12 mouse cellular contexts compared by ENCODE assay signal in genomic region chr17:24765016-24765905, GRCm38 (mm10). TPM values are rescaled to one million over a fixed set of nuclear protein-coding genes. Genes with fewer than 3 reads are reported as not detected.
DNase-seq lines count a peak whose midpoint lies in the region; ATAC-seq lines count a peak whose summit lies in the region.
"Had no signal": no experiment of that assay in that cellular context is flagged by ENCODE, and none has a peak within 500 bp of the region (broad histone marks: within the 10 kb centered on the region; RNA-seq: fewer than 3 reads in every experiment).

No protein-coding gene starts in this region.

- H3K4me1 ChIP-seq in heart, embryonic 15.5 days (replicated peaks), result 0 out of 2 replicates have a peak, but pooled peaks cover 12% of the 10 kb centered on the region
- peaks cover 55% of the 10 kb centered on the region for H3K4me1 ChIP-seq in megakaryocyte, embryonic 14.5 days
- peaks cover 53% of the 10 kb centered on the region for H3K4me1 ChIP-seq in embryonic facial prominence, embryonic 12.5 days
- H3K4me1 ChIP-seq in limb, embryonic 11.5 days (ENCODE audit: control insufficient read depth, insufficient read depth, low read length), result peaks cover 17% of the 10 kb centered on the region
- no peaks in the 10 kb centered on the region for H3K4me1 ChIP-seq in neural tube, embryonic 15.5 days

- no peaks in the 10 kb centered on the region for H3K9me3 ChIP-seq in heart, embryonic 15.5 days (replicated peaks)
- H3K9me3 ChIP-seq in megakaryocyte, embryonic 14.5 days, result no peaks in the 10 kb centered on the region
- H3K9me3 ChIP-seq in embryonic facial prominence, embryonic 12.5 days, result no peaks in the 10 kb centered on the region
- H3K9me3 ChIP-seq in limb, embryonic 11.5 days (ENCODE audit: control insufficient read depth, low read length), result no peaks in the 10 kb centered on the region; the same call in 1 of the 2 replicates
- H3K9me3 ChIP-seq in neural tube, embryonic 15.5 days (replicated peaks), result 0 out of 2 replicates have a peak, but pooled peaks cover 5% of the 10 kb centered on the region

- H3K27me3 ChIP-seq in heart, embryonic 15.5 days, result 0 out of 2 replicates have a peak, but pooled peaks cover 4% of the 10 kb centered on the region
- H3K27me3 ChIP-seq in megakaryocyte, embryonic 14.5 days (replicated peaks), result peaks cover 80% of the 10 kb centered on the region
- H3K27me3 ChIP-seq in embryonic facial prominence, embryonic 12.5 days, result no peaks in the 10 kb centered on the region; the same call in 1 of the 2 replicates
- H3K27me3 ChIP-seq in limb, embryonic 11.5 days (ENCODE audit: control insufficient read depth, insufficient read depth, low read length), result no peaks in the 10 kb centered on the region
- H3K27me3 ChIP-seq in neural tube, embryonic 15.5 days (replicated peaks), result peaks cover 3% of the 10 kb centered on the region; the same call in 1 of the 2 replicates

- H3K36me3 ChIP-seq in heart, embryonic 15.5 days, result no peaks in the 10 kb centered on the region
- no peaks in the 10 kb centered on the region for H3K36me3 ChIP-seq in megakaryocyte, embryonic 14.5 days (replicated peaks; ENCODE audit: low read length)
- no peaks in the 10 kb centered on the region for H3K36me3 ChIP-seq in embryonic facial prominence, embryonic 12.5 days
- H3K36me3 ChIP-seq in limb, embryonic 11.5 days (ENCODE audit: control insufficient read depth, insufficient read depth, low read length), result no peaks in the 10 kb centered on the region
- no peaks in the 10 kb centered on the region for H3K36me3 ChIP-seq in neural tube, embryonic 15.5 days

- WGBS in heart, embryonic 15.5 days, result 38% methylated on average over 21 of the region's 22 CpGs
- WGBS in embryonic facial prominence, embryonic 12.5 days, result 34% methylated on average over 21 of the region's 22 CpGs
- WGBS in limb, embryonic 11.5 days, result 53% methylated on average over 21 of the region's 22 CpGs
- WGBS in neural tube, embryonic 15.5 days, result 66% methylated on average over 21 of the region's 22 CpGs

- DNase-seq in heart, postnatal 10 days, result no peak
- DNase-seq in limb, embryonic 11.5 days (ENCODE audit: low spot score), result no peak
- DNase-seq: liver had no signal

- no peak for ATAC-seq in heart, embryonic 15.5 days (replicated peaks; ENCODE audit: insufficient number of reproducible peaks, insufficient read depth, low FRiP score, low read depth)
- ATAC-seq in megakaryocyte, adult 5-6 weeks (ENCODE audit: poor library complexity, severe bottlenecking), result no peak
- peak; percentile 66 for ATAC-seq in embryonic facial prominence, embryonic 12.5 days (ENCODE audit: insufficient number of reproducible peaks, insufficient read depth, low FRiP score, low TSS enrichment)
- ATAC-seq in limb, embryonic 11.5 days (ENCODE audit: insufficient number of reproducible peaks, low FRiP score, low TSS enrichment, low read depth), result no peak
- no peak for ATAC-seq in neural tube, embryonic 15.5 days (ENCODE audit: low FRiP score)

- intact Hi-C loops in heart, postnatal 10 days (cut with DNase I), result no loop called here

- H3K9ac ChIP-seq in heart, embryonic 15.5 days, result no peak overlapping the region
- no peak overlapping the region for H3K9ac ChIP-seq in embryonic facial prominence, embryonic 12.5 days
- 0 out of 2 replicates have a peak overlapping the region, but pooled peaks have one; percentile 12 for H3K9ac ChIP-seq in limb, embryonic 11.5 days (ENCODE audit: low read length)
- H3K9ac ChIP-seq in neural tube, embryonic 15.5 days (replicated peaks), result no peak overlapping the region

- H3K27ac ChIP-seq in heart, embryonic 15.5 days, result no peak overlapping the region
- H3K27ac ChIP-seq in embryonic facial prominence, embryonic 12.5 days, result peak overlapping the region; percentile 85
- no peak overlapping the region for H3K27ac ChIP-seq in limb, embryonic 11.5 days (replicated peaks; ENCODE audit: low read depth, low read length)
- H3K27ac ChIP-seq in neural tube, embryonic 15.5 days (replicated peaks), result no peak overlapping the region

- no peak overlapping the region for H3K4me3 ChIP-seq in heart, embryonic 15.5 days
- H3K4me3 ChIP-seq in megakaryocyte, embryonic 14.5 days (replicated peaks), result peak overlapping the region; percentile 56
- H3K4me3 ChIP-seq in embryonic facial prominence, embryonic 12.5 days, result no peak overlapping the region
- no peak overlapping the region for H3K4me3 ChIP-seq in limb, embryonic 11.5 days (ENCODE audit: low read depth, low read length)
- H3K4me3 ChIP-seq in neural tube, embryonic 15.5 days (replicated peaks), result no peak overlapping the region

- peak overlapping the region; percentile 2; the same call in 1 of the 2 replicates for H3K4me2 ChIP-seq in heart, embryonic 15.5 days
- H3K4me2 ChIP-seq in embryonic facial prominence, embryonic 12.5 days (replicated peaks), result 0 out of 2 replicates have a peak overlapping the region, but pooled peaks have one; percentile 21
- no peak overlapping the region for H3K4me2 ChIP-seq in limb, embryonic 11.5 days (ENCODE audit: low read depth, severe bottlenecking)
- H3K4me2 ChIP-seq in neural tube, embryonic 15.5 days, result no peak overlapping the region

RNA-seq across cellular contexts. Expression of gene Hs3st6, which starts 12.5 kb away (rescaled TPM):
- 0.33 and 0.37 TPM in 2 replicates for polyA plus RNA-seq in heart, embryonic 15.5 days (2015; fragmentation: Nextera tagmentation; extraction: Ambion mirVana)
- not detected for total RNA-seq in heart, postnatal 10 days (2021)
- polyA plus RNA-seq in megakaryocyte, embryonic 14.5 days (2012; ENCODE audit: insufficient read depth, low replicate concordance), result not detected in 2 replicates
- total RNA-seq in megakaryocyte, adult 5-6 weeks (2015), result not detected in 2 replicates
- total RNA-seq in megakaryocyte, adult 5-6 weeks (2017), result not detected in 2 replicates
- 9.2 and 10.7 TPM in 2 replicates for polyA plus RNA-seq in embryonic facial prominence, embryonic 12.5 days (2016; fragmentation: Nextera tagmentation; extraction: Ambion mirVana)
- 3.1 and 3.4 TPM in 2 replicates for polyA plus RNA-seq in limb, embryonic 11.5 days (2014; fragmentation: Nextera tagmentation; extraction: Ambion mirVana)
- polyA plus RNA-seq in neural tube, embryonic 15.5 days (2015; fragmentation: Nextera tagmentation; extraction: Ambion mirVana), result 0.37 and 0.38 TPM in 2 replicates
- total RNA-seq: hematopoietic stem cell, adult 5-6 weeks had no signal

RNA-seq across cellular contexts. Expression of gene Msrb1, which starts 28.8 kb away (rescaled TPM):
- 21.4 and 25.6 TPM in 2 replicates for polyA plus RNA-seq in heart, embryonic 15.5 days (2015; fragmentation: Nextera tagmentation; extraction: Ambion mirVana)
- total RNA-seq in heart, postnatal 10 days (2021), result 100 to 1,000 TPM; 123 to 163 TPM
- polyA plus RNA-seq in megakaryocyte, embryonic 14.5 days (2012; ENCODE audit: insufficient read depth, low replicate concordance), result 19.0 and 40.5 TPM in 2 replicates
- 1,003 and 1,039 TPM in 2 replicates for total RNA-seq in megakaryocyte, adult 5-6 weeks (2015)
- total RNA-seq in megakaryocyte, adult 5-6 weeks (2017), result 540 and 544 TPM in 2 replicates
- 23.6 and 25.6 TPM in 2 replicates for polyA plus RNA-seq in embryonic facial prominence, embryonic 12.5 days (2016; fragmentation: Nextera tagmentation; extraction: Ambion mirVana)
- polyA plus RNA-seq in limb, embryonic 11.5 days (2014; fragmentation: Nextera tagmentation; extraction: Ambion mirVana), result 24.9 and 27.0 TPM in 2 replicates
- 23.2 and 24.4 TPM in 2 replicates for polyA plus RNA-seq in neural tube, embryonic 15.5 days (2015; fragmentation: Nextera tagmentation; extraction: Ambion mirVana)

RNA-seq across cellular contexts. Expression of gene Rpl3l, which starts 37.6 kb away (rescaled TPM):
- polyA plus RNA-seq in heart, embryonic 15.5 days (2015; fragmentation: Nextera tagmentation; extraction: Ambion mirVana), result 1.4 and 1.6 TPM in 2 replicates
- 10 to 100 TPM; 67.3 to 69.8 TPM for total RNA-seq in heart, postnatal 10 days (2021)
- 0.35 TPM in 1 of 2 replicates, not detected in the other for polyA plus RNA-seq in megakaryocyte, embryonic 14.5 days (2012; ENCODE audit: insufficient read depth, low replicate concordance)
- 0.45 and 0.52 TPM in 2 replicates for total RNA-seq in megakaryocyte, adult 5-6 weeks (2015)
- total RNA-seq in megakaryocyte, adult 5-6 weeks (2017), result 0.15 and 1.5 TPM in 2 replicates
- not detected in 2 replicates for polyA plus RNA-seq in embryonic facial prominence, embryonic 12.5 days (2016; fragmentation: Nextera tagmentation; extraction: Ambion mirVana)
- not detected in 2 replicates for polyA plus RNA-seq in limb, embryonic 11.5 days (2014; fragmentation: Nextera tagmentation; extraction: Ambion mirVana)
- 0.10 and 0.19 TPM in 2 replicates for polyA plus RNA-seq in neural tube, embryonic 15.5 days (2015; fragmentation: Nextera tagmentation; extraction: Ambion mirVana)
- total RNA-seq: hematopoietic stem cell, adult 5-6 weeks had no signal
- polyA plus RNA-seq: spleen, adult 2 months had no signal

RNA-seq across cellular contexts. Expression of gene Meiob, which starts 38.8 kb away (rescaled TPM):
- polyA plus RNA-seq in heart, embryonic 15.5 days (2015; fragmentation: Nextera tagmentation; extraction: Ambion mirVana), result not detected in 2 replicates
- not detected for total RNA-seq in heart, postnatal 10 days (2021)
- polyA plus RNA-seq in megakaryocyte, embryonic 14.5 days (2012; ENCODE audit: insufficient read depth, low replicate concordance), result not detected in 2 replicates
- total RNA-seq in megakaryocyte, adult 5-6 weeks (2015), result not detected in 2 replicates
- 0.33 TPM in 1 of 2 replicates, not detected in the other for total RNA-seq in megakaryocyte, adult 5-6 weeks (2017)
- polyA plus RNA-seq in embryonic facial prominence, embryonic 12.5 days (2016; fragmentation: Nextera tagmentation; extraction: Ambion mirVana), result not detected in 2 replicates
- polyA plus RNA-seq in limb, embryonic 11.5 days (2014; fragmentation: Nextera tagmentation; extraction: Ambion mirVana), result not detected in 2 replicates
- polyA plus RNA-seq in neural tube, embryonic 15.5 days (2015; fragmentation: Nextera tagmentation; extraction: Ambion mirVana), result not detected in 2 replicates
- total RNA-seq: hematopoietic stem cell, adult 5-6 weeks; layer of hippocampus, adult 8-10 months had no signal
- polyA plus RNA-seq: cortical plate, adult 2 months; spleen, adult 2 months had no signal

RNA-seq across cellular contexts. Expression of gene Ndufb10, which starts 41.0 kb away (rescaled TPM):
- 410 and 528 TPM in 2 replicates for polyA plus RNA-seq in heart, embryonic 15.5 days (2015; fragmentation: Nextera tagmentation; extraction: Ambion mirVana)
- total RNA-seq in heart, postnatal 10 days (2021), result 100 to 1,000 TPM; 845 to 899 TPM
- 519 and 729 TPM in 2 replicates for polyA plus RNA-seq in megakaryocyte, embryonic 14.5 days (2012; ENCODE audit: insufficient read depth, low replicate concordance)
- total RNA-seq in megakaryocyte, adult 5-6 weeks (2015), result 186 and 217 TPM in 2 replicates
- total RNA-seq in megakaryocyte, adult 5-6 weeks (2017), result 251 and 266 TPM in 2 replicates
- 209 and 223 TPM in 2 replicates for polyA plus RNA-seq in embryonic facial prominence, embryonic 12.5 days (2016; fragmentation: Nextera tagmentation; extraction: Ambion mirVana)
- 211 and 216 TPM in 2 replicates for polyA plus RNA-seq in limb, embryonic 11.5 days (2014; fragmentation: Nextera tagmentation; extraction: Ambion mirVana)
- 302 and 304 TPM in 2 replicates for polyA plus RNA-seq in neural tube, embryonic 15.5 days (2015; fragmentation: Nextera tagmentation; extraction: Ambion mirVana)

Comparison
In these comparisons a context has a peak if more than half of its experiments do, and no peak if none do; other contexts are left out.
1. H3K4me2 ChIP-seq: peak in heart, embryonic 15.5 days (single experiment) and embryonic facial prominence, embryonic 12.5 days (single experiment); none in limb, embryonic 11.5 days (single experiment) and neural tube, embryonic 15.5 days (single experiment).